Mouse (Mus musculus) retina, postnatal 7 days (tissue): ENCODE results near the gene Uqcr10.
"Not testable (repeated sequence)": the region's sequence is repeated elsewhere in the genome, so short reads cannot be mapped to it uniquely, and the experiment has no call there.

Source experiments
- DNase-seq: peaks from one replicate; pipeline ENCODE4 v3.0.0-alpha.2; 2012; ENCODE audit warnings: low read depth, low spot score

The Uqcr10 gene

DNA sequence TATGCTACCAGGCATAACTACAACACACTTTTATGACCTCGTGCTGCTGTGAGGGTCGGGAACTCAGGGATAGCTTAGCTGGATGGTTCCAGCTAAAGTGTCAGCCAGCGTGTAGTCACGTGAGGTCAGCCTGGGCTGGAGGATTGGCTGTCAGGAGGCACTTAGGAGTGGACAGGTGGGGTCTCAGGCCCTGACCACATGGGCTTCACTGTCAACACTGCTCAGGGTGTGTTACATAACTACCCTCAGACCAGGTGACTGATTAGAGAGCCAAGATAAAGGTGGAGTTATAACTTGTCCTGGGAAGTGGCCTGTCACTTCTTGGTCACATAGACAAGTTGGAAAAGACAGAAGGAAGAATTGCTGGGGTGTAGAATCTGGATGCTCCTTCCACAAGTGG is 11.5 kb upstream of the Uqcr10 start:
- no peak for DNase-seq

DNA sequence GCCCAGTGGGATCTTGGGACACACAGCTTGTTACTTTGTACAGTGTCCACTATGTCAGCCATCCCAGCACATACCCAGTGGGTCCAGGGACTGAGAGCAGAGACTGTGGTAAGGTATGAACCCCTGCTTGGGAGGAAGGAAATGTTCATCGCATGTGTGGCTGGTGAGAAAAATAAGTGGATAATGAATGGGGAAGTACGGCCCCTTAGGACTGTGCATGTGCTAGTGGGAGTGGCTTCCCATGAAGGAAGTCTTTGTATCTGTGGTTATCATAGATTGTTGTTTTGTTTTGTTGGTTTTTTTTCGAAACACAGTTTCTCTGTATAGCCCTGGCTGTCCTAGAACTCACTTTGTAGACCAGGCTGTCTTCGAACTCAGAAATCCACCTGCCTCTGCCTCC is 10.6 kb upstream of the Uqcr10 start:
- no peak for DNase-seq

DNA sequence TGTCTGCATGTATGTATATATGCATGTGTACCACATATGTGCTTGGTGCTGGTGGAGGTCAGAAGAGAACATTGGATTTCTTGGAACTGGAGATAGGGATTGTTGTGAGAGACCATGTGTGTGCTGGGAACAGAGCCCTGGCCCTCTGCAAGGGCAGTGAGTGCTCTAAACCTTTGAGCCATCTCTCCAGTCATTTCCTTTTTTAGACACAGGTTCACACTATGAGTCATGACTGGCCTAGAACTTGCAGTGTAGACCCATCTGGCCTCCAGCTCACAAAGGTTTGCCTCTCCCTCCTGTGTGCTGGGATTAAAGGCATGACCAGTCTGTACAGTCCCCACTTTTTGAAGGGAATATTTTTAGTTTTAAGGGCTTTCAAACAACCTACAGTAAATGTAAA is 8.7 kb upstream of the Uqcr10 start:
- no peak for DNase-seq

DNA sequence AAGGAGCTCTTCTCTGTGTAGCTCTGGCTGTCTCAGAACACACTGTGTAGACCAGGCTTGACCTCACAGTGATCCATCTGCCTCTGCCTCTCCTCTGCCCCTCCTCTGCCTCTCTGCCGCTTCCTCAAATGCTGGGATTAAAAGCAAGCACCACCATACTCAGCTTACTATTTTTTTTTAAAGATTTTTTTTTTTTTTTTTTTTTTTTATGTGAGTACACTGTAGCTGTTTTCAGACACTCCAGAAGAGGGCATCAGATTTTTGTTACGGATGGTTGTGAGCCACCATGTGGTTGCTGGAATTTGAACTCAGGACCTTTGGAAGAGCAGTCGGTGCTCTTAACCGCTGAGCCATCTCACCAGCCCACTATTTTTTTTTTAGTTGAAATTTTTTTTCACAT is 6.0 kb upstream of the Uqcr10 start:
- DNase-seq = not testable (repeated sequence)

DNA sequence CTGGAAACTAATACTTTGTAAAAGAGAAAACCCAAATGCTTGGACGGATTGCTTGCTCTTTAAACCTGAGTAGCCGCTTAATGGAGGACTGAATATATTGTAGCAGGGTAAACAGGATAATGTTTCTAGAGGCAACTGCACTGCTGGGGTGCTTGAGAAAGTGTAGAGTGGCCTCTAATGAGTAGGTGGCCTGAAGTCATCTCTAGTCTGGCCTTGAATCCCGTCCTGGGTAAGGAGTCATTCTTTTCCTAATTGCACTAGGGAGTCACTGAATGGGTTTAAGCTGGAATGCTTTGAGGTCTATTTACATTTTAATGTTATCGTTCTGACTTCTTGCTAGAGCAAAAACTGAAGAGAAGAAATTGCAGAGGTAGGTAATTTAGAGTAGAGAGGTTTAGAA is 1.0 kb upstream of the Uqcr10 start:
- no peak for DNase-seq

DNA sequence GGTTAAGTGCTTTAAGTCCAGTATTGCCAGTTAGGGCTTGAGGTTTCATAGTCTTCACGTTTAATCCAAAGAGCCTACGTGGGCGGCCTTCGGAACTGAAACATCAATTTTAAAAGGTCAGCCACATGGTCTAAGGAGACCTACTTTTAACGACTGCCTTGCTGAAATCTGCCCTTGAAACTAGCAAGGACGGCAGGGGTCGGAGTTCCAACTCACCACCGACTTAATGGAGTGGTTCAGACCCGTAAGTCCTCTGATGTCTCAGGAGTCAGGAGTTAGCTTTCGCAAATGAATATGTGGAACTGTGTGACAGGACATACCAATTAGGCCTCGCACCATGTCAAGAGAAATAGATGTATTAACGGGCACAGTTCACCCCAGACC is 462 bp downstream of the Uqcr10 start:
- no peak for DNase-seq

DNA sequence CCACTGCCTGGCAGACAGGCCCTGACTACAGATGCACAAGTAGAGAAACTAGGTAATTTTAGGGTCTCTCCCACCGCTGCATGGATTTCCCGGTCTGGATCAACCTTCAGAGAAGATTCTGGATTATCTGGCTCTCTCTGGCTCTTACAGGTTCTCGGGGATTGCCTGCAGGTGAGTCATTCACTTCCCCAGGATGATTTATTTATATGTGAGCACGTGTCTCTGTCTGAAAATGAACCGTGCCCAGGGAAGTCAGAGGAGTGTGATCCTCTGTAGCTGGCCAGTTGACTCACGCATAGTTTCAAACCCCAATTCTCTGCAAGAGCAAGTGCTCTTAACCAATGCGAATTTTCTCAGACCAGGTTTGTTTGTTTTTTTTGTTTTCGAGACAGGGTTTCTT is 3.4 kb downstream of the Uqcr10 start:
- DNase-seq = no peak

DNA sequence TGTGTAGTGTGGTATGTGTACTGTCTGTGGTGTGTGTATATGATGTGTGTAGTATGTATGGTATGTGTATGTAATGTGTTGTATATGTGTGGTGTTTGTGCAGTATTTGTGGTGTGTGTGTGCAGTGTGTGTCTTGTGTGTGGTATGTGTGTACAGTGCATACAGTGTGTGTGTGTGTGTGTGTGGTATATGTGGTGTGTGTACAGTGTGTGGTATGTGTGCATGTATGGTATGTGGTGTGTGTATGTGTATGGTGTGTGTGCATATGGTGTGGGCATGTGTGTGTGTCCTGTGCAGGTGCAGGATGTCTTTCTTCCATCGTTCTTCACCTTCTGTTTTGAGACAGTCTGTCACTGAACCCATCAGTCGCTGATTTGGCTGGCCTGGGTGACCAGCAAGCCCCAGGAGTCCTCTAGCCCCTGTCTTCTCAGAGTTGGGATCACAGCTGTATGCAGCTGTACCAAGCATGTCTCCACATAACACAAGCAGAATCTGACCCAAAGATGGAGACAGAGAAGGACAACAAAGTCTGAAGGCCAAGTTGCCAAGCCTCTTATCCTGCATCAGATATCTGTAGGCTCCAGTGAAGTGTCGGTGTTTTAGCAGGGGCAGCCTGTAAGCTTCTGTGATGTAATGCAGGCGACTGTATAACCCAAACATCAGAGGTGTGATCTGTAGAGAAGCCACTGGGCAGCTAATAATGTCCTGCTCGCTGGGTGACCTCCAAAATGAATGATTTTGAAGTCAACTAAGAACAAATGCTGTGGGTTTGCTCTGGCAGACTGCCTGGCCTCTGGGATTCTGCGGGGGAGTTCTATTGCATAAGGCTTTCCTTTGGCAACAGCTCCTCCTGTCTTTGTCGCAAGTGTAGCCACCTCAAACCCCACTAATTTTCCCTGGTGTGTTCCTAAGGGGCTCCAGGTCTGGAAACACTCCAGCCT is 6.8 kb downstream of the Uqcr10 start:
- DNase-seq = no peak

DNA sequence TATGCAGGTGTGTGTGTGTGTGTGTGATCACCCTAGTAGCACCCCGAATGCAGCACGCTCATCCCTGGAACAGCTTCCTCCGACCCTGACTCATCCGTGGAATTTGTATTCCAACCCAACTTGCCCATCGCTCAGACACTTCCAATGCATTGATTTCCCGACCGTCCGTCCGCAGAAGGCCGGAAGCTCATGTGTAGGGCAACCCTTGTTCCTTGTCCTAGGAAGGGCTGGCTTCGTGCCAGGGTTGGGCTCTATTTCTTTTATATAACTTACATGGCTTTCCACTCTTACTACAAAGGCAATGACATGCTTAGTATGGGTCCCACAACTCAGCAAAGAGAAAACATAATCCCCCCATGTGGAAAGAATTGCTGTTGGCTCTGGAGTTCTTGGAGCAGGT is 12.0 kb downstream of the Uqcr10 start:
- no peak for DNase-seq

DNA sequence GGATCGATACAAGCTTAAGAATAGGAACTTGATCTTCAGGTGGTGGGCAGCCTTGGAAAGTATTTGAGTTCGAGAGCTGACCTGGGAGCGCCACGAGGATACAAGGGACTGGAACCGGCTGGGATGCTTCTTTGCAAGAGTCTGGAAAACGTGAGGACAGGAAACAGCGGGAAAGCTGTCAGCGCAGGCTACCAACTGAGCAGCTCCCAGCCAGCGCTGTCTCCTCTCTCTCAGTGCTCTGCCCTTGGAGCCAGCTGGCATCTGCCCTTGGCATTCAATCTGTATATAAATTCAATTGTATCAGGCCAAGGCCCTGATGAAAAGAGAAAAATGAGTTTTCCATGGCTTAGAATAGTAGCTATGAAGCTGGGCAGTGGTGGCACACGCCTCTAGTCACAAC is 12.9 kb downstream of the Uqcr10 start:
- DNase-seq = no peak

DNA sequence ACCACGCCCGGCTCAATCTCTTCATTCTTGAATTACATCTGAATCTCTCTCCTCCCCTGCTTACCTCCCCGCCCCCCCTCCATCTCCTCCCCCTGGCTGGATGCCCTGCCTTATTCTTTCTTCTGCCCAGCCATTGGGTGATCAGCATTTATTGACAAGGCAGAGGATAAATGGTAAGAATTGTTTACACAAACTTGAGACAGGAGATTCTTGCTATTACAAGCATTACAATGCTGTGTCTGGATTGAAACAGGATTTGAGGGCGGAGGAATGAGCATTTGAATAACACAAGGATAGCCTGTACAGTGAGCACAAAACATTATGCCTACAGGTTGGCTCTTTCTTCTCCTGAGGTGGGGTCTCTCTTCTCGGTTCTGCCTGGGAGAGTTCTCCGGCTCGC is 13.8 kb downstream of the Uqcr10 start:
- DNase-seq = no peak

DNA sequence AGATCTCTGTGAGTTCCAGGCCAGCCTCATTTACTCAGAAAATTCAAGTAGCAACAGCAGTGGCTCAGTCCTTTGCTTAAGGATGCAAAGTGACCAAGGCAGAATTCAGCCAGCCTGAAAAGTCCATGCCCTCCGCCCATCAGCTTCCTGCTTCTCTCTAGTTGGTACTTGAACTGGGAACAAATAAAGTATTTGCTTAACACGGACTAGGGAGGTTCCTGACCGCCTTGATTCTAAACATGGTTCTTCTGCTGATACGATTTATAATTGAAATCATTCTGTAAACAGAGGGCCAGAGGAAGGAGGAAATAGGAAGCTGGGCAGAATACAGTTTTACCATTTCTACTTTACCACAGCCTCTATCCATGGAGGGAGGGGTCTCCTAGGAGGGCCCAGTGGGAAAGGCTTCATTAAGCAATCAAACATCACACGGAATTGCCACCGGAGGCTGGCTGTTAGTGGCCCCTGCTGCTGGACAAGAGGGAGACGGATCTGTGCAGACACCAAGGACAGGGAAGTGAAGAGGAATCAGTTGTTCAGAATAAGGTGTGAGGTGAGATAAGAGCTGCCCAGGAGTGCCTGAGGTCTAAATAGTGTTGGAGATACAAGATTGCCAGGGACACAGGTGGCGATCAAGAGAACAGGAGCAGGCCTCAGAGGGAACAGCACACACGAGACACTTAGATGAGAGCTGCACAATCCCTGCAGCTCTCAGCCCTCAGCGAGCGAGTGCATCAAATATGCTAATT is 15.3 kb downstream of the Uqcr10 start:
- DNase-seq = no peak

DNA sequence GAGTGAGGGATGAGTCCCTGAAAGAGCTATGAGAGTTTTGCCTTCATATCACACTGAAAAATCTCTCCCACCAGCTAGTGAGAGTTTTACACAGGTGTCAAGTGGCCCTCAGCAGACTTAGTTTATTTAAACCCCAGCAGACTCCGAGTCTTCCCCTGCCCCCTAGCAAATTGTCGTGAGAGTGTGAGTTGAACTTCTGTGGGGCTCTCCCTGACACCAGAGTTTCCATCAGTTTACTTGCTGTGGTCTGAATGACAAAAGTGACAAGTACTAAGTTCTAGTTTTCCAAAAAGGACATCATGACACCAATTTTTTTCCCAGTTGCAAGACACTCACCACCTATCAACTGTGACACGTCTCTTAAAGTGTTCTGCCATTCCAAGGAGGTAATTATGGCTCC is 16.3 kb downstream of the Uqcr10 start:
- no peak for DNase-seq

DNA sequence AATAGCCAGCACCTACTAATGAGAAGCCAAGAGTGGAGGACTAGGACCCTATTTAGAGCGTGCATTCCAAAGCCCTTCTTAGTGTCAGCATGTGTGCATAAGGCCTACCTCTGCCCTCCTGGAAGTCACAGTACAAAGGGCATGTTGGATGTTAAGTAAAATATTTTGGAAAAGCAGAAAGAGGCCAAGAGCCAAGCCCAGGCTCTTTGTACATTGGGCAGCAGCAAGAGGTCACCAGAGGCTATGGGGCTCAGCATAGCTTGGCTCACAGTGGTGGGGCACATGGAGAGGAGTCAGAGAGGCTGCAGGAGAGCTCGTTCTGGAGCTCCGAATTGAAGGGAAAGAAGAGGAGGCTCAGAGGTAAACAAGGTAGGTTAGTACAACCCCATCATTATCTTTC is 17.1 kb downstream of the Uqcr10 start:
- no peak for DNase-seq

DNA sequence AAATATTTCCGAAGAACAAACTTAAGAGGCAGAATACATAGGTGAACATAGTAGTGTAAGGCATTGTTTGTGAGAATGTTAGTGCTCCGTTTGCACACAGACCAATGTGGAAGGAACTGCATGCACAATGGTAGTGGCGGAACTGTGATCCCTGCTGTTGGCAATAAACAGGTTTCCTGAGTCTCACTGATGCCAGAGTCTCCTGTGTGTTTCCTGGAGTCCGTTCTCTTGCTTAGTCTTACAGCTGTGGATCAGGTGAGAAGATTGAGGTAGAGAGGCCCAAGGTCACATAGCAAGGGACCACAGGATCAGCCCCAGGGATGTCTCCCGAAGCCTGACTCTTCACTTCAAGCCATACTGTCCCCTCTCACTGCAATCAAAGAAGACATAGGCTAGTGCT is 18.6 kb downstream of the Uqcr10 start:
- DNase-seq = no peak

DNA sequence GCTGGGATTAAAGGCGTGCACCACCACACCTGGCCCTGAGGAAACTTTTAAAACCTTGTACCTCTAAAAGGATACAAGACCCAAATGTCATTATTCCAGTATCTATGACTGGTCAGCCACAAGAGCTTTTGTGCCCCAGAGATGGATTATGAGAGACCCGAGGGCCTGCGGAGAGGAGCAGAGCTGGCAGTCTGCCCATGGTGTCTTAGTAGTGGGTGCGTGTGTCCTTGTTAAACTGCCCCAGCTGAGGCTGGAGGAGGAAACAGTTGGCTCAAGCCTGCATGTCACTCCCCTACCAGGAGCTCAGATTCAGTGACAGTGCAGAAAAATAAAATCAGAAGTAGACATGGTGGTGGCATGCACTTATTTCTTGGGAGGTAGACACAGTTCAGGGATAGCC is 19.1 kb downstream of the Uqcr10 start:
- no peak for DNase-seq

DNA sequence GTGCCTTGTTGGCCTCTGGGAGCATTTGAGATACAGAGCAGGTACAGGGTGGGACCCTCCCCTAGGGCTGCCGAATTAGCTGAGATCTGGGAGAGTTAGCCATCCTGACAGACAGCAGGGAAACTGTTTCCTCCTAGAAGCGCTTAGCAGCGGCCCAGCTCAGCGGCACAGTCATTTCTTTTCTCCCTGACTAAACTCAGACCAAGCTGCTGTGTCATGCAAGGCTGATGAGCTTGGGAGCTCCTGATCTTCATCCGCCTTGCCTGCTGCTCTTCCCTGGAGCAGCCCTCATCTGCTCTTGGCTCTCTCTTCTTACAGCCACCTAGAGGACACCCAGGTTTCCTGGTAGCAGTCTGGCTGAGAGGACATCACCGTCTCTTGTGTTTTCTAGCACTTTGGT is 20.0 kb downstream of the Uqcr10 start:
- DNase-seq = no peak

DNA sequence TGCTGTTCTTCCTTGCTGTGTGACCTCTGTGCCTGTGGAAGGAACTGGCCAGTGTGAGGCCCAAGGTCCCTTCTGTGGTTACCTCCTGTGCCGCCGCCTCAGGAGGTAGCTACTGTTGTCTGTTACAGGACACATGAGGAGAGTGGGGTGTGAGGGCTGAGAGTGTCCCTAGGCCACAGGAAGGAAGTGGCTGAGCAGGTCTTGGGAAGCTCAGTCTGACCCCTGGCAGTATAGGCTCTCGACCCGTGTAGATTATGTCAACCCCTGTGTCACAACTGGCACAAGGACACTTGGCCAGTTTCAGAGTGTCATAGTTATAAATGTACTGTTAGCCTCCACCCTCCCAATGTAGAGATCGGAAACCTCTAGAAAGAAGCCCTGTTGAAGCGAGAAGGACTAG is 20.6 kb downstream of the Uqcr10 start:
- no peak for DNase-seq

DNA sequence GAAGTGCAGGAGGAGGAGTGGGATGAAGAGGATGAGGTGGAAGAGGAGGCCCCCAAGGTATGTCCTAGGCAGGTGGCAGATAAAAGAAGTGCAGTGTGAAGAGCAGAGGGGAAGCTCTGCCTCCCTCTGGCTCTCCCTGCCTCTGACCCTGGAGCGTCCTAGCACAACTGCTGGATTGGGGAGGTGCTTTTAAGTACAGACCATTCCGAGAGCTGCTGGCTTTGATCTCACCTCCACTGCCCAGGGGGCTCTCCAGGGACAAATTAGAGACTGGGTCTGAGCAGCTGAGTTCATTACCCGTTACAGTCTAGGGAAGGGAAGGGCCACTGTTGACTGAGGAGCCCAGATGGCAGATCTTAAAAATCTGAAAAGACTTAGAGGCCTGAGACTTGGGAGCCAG is 24.0 kb downstream of the Uqcr10 start:
- no peak for DNase-seq

DNA sequence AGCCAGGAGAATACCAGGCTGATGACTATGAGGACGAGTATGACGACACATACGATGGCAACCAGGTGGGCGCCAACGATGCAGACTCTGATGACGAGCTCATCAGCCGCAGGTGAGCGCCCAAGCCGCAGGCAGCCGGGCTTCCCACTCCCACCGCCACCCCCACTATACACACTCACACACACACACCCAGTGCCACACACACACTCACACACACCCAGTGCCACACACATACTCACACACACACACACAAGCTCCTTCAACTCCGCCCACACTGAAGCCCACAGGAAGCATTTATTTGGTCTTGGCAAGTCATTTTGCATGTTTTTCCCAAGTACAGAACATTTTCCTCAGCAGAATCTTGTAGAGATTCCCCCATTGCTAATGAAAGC is 24.7 kb downstream of the Uqcr10 start:
- no peak for DNase-seq

DNA sequence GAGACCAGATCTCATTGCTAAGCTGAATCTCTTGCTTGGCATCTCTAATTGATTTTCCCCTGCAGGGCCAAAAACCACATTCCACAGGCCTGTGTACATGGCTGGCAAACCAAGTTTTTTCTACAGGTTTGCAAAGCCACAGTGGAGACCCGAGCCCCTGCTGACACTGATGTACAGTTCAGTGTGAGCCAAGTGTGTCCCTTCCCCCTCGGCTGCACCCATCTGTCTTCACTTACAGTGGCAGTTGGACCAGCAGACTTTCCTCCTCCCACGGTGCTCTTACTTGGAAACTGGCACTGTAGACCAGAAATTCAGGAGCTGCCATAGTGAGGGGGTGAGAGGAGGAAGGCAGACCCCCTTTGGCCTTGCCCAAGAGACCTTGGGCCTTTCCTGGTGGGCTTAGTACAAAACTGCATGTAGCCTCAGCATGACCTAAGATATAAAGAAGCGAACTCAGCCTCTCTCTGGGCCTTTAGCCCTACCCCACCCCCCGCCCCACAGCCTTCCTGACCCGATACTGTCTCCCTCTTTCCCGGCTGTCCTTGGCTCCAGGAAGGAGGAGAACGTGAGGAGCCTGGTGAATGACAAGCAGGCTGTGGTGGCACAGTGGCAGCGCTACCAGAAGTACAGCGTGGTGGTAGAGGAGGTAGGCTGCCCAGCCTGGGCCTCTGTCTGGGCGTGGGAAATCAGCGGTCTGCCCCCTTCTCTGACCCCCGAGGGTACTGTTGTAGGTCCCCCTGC is 25.3 kb downstream of the Uqcr10 start:
- no peak for DNase-seq

DNA sequence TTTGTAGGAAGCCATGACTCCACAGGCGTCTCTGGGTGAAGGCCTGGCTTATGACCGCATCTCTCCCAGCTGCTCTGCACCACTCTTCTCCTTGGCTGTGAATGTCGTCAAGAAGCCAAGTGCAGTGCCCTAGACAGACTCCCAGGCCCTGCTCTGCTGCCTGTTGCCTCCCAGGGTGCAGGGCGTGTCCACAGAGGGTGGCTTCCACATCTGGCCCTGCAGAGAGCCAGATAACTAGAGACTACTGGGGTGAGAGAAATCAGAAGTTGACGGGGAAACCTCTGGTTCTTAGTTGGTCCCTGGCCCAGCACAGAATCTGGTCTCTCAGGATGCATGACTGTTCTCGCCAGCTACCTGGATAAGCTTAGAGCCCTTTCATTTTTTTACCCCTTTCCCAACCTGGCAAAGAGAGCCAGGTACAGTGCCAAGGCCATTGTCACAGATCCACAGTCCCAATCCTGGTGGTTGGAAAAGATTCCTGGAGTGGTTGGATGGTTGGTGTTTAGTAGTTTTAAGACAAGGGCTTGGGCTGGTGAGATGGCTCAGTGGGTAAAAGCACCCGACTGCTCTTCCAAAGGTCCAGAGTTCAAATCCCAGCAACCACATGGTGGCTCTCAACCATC is 26.8 kb downstream of the Uqcr10 start:
- DNase-seq = no peak
